Mouse (Mus musculus) mouse trophoblast stem cell (cell line): ENCODE results near the gene Blm.
"Not testable (repeated sequence)": the region's sequence is repeated elsewhere in the genome, so short reads cannot be mapped to it uniquely, and the experiment has no call there.

Experiments
- in situ Hi-C, 2 experiments: fragments of 300-500 bp; cut with MseI, MboI; formaldehyde crosslinking; loops; 2 replicates in 1 of 2; 3 replicates in 1 of 2; pipeline ENCODE4 v1.15.1; 2025

The Blm gene

GRCm38 (mm10) chr7:80534291-80535008 lies 469 bp downstream of the Blm start:
- in situ Hi-C loops: no loop called here

- in situ Hi-C loops: no loop called here
Observed at GRCm38 (mm10) chr7:80531087-80531486, 3.8 kb downstream of the Blm start.

GRCm38 (mm10) chr7:80530646-80531045 lies 4.3 kb downstream of the Blm start:
- in situ Hi-C loops: no loop called here

- in situ Hi-C loops: no loop called here
Observed at GRCm38 (mm10) chr7:80526698-80527097, 8.2 kb downstream of the Blm start.

GRCm38 (mm10) chr7:80512408-80513085 lies 22.4 kb downstream of the Blm start:
- in situ Hi-C loops: no loop called here

- in situ Hi-C loops: not testable (repeated sequence)
Observed at GRCm38 (mm10) chr7:80507697-80508096, 27.2 kb downstream of the Blm start.

- in situ Hi-C loops: no loop called here
Observed at GRCm38 (mm10) chr7:80506007-80506406, 28.9 kb downstream of the Blm start.

- in situ Hi-C loops: no loop called here
Observed at GRCm38 (mm10) chr7:80504920-80505319, 30.0 kb downstream of the Blm start.

- in situ Hi-C loops: no loop called here
Observed at GRCm38 (mm10) chr7:80501006-80501405, 33.9 kb downstream of the Blm start.

- in situ Hi-C loops: no loop called here
Observed at GRCm38 (mm10) chr7:80500099-80500498, 34.8 kb downstream of the Blm start.

GRCm38 (mm10) chr7:80499190-80499962 lies 35.5 kb downstream of the Blm start:
- in situ Hi-C loops: no loop called here

- in situ Hi-C loops: no loop called here
Observed at GRCm38 (mm10) chr7:80496656-80497055, 38.3 kb downstream of the Blm start.

- in situ Hi-C loops: no loop called here
Observed at GRCm38 (mm10) chr7:80495210-80495609, 39.7 kb downstream of the Blm start.

- in situ Hi-C loops: no loop called here
Observed at GRCm38 (mm10) chr7:80491995-80492394, 42.9 kb downstream of the Blm start.

GRCm38 (mm10) chr7:80491086-80491485 lies 43.8 kb downstream of the Blm start:
- in situ Hi-C loops: no loop called here

- in situ Hi-C loops: no loop called here
Observed at GRCm38 (mm10) chr7:80490351-80490750, 44.6 kb downstream of the Blm start.

- in situ Hi-C loops: no loop called here
Observed at GRCm38 (mm10) chr7:80489445-80489844, 45.5 kb downstream of the Blm start.

GRCm38 (mm10) chr7:80487239-80487638 lies 47.7 kb downstream of the Blm start:
- in situ Hi-C loops: no loop called here

- in situ Hi-C loops: no loop called here
Observed at GRCm38 (mm10) chr7:80480097-80480496, 54.8 kb downstream of the Blm start.

- in situ Hi-C loops: loop anchor here in 1 of 2 experiments (10.0 kb wide), 1 partner anchor 79 kb away; no protein-coding TSS in a partner anchor
Observed at GRCm38 (mm10) chr7:80473837-80474236, 61.1 kb downstream of the Blm start.

GRCm38 (mm10) chr7:80468851-80469250 lies 66.1 kb downstream of the Blm start:
- in situ Hi-C loops: no loop called here

- in situ Hi-C loops: no loop called here
Observed at GRCm38 (mm10) chr7:80467334-80467733, 67.6 kb downstream of the Blm start.
